Mouse (Mus musculus) forebrain, embryonic 16.5 days (tissue): Measurements from ENCODE around the gene Ubl4b. TPM values are rescaled to one million over a fixed set of nuclear protein-coding genes. Genes with fewer than 3 reads are reported as not detected.

ENCODE experiments used
- ATAC-seq: fragments of 200-750 bp; cut with Nextera tagmentation; 2 replicates; pipeline ENCODE4 v1.8.0; 2017; ENCODE audit warnings: mild to moderate bottlenecking, moderate library complexity
- H3K27ac ChIP-seq: fragments of 300-500 bp; sonication (generic); 2 replicates; pipeline ENCODE4 v1.5.1; 2014; ENCODE audit warnings: low read length, control low read depth
- H3K27me3 ChIP-seq: fragments of 300-500 bp; sonication (generic); replicated peaks from 2 replicates; pipeline ENCODE4 v1.6.1; 2014; ENCODE audit warnings: low read length; ENCODE audit not compliant: control insufficient read depth, insufficient read depth
- H3K36me3 ChIP-seq: fragments of 300-500 bp; sonication (generic); 2 replicates; pipeline ENCODE4 v1.6.1; 2014; ENCODE audit not compliant: control insufficient read depth, insufficient read depth
- H3K4me1 ChIP-seq: fragments of 300-500 bp; sonication (generic); replicated peaks from 2 replicates; pipeline ENCODE4 v1.6.1; 2014; ENCODE audit warnings: low read length; ENCODE audit not compliant: control insufficient read depth, insufficient read depth
- H3K4me2 ChIP-seq: fragments of 300-500 bp; sonication (generic); 2 replicates; pipeline ENCODE4 v1.6.1; 2014; ENCODE audit warnings: mild to moderate bottlenecking, low read length, control low read depth
- H3K4me3 ChIP-seq: fragments of 300-500 bp; sonication (generic); replicated peaks from 2 replicates; pipeline ENCODE4 v1.5.1; 2014; ENCODE audit warnings: mild to moderate bottlenecking, low read length, control low read depth
- H3K9ac ChIP-seq: fragments of 300-500 bp; sonication (generic); replicated peaks from 2 replicates; pipeline ENCODE4 v1.6.1; 2014; ENCODE audit warnings: low read depth, low read length, control low read depth
- H3K9me3 ChIP-seq: fragments of 300-500 bp; sonication (generic); 2 replicates; pipeline ENCODE4 v1.6.1; 2016; ENCODE audit warnings: low read length; ENCODE audit not compliant: control insufficient read depth
- WGBS: fragments of 180-500 bp; shearing (Covaris S2); extraction: QIAGEN DNeasy Blood & Tissue Kit; methylation state at CpG from one replicate; pipeline ENCODE4 v1.1.7; 2014; 5-methylcytosine and 5-hydroxymethylcytosine counted together
- polyA plus RNA-seq: library from polyadenylated mRNA; unstranded; fragments of >200 nt; fragmentation: Nextera tagmentation; extraction: Ambion mirVana; gene quantifications from 2 replicates; pipeline ENCODE4 v1.2.1, GENCODE M21; 2015

The Ubl4b gene
- polyA plus RNA-seq, 1 experiment from 2014 or later, result not detected

DNA sequence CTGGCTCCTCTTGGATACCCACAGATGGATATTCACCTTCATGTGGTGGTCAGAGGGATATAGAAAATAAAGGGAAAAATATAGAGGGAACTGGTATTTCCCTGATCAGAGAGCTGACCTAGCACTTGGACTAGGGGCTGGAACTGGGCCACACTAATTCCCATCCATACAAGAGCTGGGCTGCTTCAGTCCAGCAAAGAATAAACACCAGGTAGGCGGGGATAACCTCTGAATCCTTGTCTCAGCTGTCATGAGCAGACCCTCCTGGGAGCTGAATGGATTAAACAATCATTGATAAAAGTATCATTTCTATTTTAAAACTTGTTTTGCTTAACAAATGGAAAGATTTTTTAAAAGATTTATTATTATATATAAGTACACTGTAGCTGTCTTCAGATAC, 36.7 kb upstream of the Ubl4b start:
- no peak overlapping the region for H3K27ac ChIP-seq
- H3K36me3 ChIP-seq, result no peaks in the 10 kb centered on the region
- no peak overlapping the region for H3K9ac ChIP-seq
- H3K4me1 ChIP-seq, result peaks cover 16% of the 10 kb centered on the region
- H3K9me3 ChIP-seq, result no peaks in the 10 kb centered on the region
- H3K4me3 ChIP-seq, result no peak overlapping the region
- H3K4me2 ChIP-seq, result no peak overlapping the region
- no peak for ATAC-seq
- 65% methylated on average over 1 of the region's 1 CpGs for WGBS
- peaks cover 53% of the 10 kb centered on the region for H3K27me3 ChIP-seq

DNA sequence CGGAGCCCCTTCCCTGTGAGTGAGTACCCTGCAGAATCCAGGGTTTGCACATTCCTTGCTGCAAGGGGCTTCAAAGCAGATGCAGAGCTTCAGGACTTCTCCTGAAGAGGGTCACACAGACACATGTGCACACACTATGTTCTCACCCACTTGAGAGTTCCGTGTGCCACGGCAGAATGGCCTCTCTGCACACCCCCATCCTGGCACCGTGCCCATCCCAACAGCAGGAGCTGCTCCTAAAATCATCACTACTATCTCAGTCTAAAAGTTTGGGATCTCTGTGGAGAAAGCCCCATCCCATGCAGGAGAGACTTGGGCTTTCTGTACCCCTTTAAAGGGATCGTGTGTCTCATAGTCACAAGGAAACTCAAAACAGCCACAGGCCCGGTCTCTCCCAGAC, 31.6 kb upstream of the Ubl4b start:
- Histone ChIP-seq H3K9me3 (no peaks in the 10 kb centered on the region), H3K27ac (no peak overlapping the region), H3K36me3 (no peaks in the 10 kb centered on the region), H3K4me1 (peaks cover 7% of the 10 kb centered on the region), H3K9ac (no peak overlapping the region), H3K4me2 (no peak overlapping the region), H3K4me3 (no peak overlapping the region), H3K27me3 (peaks cover 60% of the 10 kb centered on the region)
- ATAC-seq, result no peak
- WGBS, result 70% methylated on average over 6 of the region's 6 CpGs

DNA sequence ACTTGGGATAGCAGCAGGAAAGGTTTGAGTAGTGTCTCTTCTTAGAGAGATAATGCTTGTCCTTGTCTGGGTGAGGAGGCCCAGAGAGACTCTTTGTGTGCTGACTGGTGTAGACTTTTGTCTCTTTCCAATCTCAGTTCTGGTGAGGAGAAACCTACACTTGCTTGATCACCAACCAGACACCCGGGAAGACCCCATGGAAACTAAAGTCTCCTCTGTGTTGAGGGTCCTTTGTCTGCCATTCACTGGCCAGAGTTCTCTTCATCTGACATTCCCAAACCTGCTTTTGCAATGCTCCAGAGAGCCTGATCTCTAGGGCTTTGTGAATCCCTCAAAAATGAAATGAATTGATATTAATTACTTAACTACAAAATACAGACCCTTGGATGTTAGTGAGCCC, 29.0 kb upstream of the Ubl4b start:
- Histone ChIP-seq H3K36me3 (no peaks in the 10 kb centered on the region), H3K27me3 (peaks cover 75% of the 10 kb centered on the region), H3K4me2 (no peak overlapping the region)

DNA sequence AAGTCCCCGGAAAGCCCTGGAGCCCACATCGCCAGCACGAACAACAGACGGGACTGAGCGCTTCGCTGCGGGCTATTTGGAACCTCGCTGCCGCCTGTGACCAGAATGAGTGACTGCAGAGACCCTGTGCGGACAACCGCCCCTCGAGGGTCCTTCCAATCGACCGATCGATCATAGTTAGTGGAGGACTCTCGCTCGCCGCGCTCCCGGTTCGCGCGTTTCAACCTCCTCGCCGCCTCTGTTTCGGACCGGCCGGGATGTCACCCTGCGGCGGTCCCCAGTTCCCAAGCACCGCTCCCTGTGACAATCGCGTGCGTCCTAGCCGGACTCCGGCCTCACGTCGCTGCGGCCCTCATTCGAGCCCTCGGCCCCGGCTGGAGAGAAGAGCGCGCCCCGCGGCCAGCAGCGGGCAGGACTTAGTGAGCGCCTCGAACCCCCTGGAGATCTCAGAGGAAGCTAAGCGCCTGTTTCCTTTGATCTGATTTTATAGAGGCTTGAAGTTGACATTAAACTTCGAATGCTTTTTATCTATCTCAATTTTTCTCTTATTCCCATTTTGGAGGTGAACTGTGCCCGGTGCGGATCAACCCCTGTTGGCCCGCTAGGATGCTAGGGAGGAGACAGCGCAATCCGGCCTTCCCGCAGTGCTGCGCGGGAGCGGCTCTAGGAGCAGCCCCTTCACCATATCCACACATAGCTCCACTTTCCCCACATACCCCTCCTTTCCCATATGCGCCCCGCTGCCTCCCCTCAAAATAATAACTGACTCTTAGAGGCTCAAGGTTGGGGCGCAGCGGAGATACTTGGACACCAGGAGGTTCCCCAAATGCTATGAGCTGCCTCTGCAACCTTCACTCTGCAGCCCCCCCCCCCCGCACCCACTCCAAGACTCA, 28.2 kb upstream of the Ubl4b start:
- Histone ChIP-seq H3K4me1 (peaks cover 7% of the 10 kb centered on the region), H3K27me3 (peaks cover 74% of the 10 kb centered on the region), H3K27ac (no peak overlapping the region), H3K9me3 (no peaks in the 10 kb centered on the region), H3K4me2 (peak overlapping the region; percentile 30), H3K36me3 (no peaks in the 10 kb centered on the region), H3K4me3 (peak overlapping the region; percentile 28), H3K9ac (peak overlapping the region; percentile 22; the same call in 1 of the 2 replicates)
- peak; percentile 46 for ATAC-seq
- 1% methylated on average over 65 of the region's 65 CpGs for WGBS

More for the DNA sequence above, 29.0 kb upstream of the Ubl4b start:
- Histone ChIP-seq H3K9ac (no peak overlapping the region), H3K9me3 (no peaks in the 10 kb centered on the region), H3K4me1 (peaks cover 7% of the 10 kb centered on the region), H3K27ac (no peak overlapping the region), H3K4me3 (no peak overlapping the region)
- ATAC-seq, result no peak
- 0% methylated on average over 1 of the region's 1 CpGs for WGBS

DNA sequence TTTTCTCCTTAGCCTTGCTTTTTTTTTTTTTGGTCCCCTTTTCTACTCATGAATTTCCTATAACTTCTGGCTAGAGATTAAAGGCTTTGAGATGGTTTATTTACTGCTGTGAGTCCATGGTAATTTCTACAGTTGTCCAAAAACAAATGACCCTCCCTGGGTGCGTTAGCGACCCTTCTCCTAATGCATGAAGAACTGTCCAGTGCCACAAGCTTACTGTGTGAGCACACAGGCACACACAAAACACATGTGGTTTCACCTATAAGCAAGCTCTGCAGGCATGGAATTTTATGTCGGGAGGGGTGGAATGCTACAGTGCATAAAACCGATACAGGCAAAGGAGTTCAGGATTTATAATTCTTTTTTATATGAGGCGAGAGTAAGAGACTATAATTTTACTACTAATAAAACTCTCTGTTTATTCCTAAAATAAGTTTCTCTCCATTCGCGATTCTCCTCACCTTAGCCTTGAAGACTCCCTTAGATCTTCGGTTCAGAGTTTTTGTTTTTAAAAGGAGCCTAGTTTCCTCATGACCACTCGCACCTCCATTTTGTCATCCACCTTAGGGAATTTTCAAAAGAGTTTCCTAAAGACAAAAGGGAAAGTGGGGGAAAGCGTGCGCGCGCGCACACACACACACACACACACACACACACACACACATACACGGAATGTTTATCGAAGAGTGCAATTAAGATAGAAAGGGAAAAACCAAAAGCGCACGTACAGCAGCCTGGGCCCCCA, 27.4 kb upstream of the Ubl4b start:
- peak overlapping the region; percentile 28 for H3K4me3 ChIP-seq

DNA sequence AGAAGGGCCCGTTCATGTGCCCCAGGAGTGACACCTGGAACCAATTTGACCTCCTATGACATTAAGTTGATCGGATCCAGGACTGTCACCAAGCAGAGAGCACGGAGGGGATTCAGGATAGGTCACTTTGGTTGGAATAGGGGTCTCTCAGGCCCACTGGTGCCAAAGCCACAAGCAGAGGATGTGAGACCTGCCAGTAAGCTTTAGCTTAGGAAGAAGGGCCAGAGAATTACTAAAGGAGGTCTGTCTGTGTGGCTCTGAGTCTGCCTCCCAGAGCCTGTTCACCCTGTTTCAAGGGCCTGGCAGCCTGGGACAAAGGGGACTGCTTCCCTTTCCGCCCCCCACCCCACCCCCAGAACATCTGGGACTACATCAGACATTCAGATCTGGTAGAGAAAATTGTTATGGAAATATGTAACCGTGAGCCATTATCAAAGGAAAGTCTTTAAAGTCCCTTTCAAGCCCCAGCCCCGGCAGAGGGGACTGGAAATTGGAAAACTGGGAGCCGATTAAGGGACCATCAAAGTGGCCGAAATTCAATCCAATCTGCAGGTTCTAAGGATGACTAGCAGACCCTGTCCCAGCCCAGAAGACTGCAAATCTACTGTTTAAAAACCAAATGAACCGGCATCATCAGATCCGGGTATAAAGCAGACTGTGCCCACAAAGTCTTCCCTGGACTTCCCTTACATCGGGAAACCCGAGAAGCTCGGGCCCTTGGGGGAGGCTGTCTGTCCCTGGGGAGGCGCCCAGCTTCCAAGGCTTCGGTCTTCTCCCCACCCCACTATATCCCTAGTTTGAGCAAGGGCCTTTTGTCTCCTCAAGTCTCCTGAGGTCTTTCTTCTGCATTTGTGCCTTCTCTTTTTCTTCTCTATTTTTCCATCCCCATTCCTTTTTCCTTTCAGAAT, 26.5 kb upstream of the Ubl4b start:
- H3K4me3 ChIP-seq, result no peak overlapping the region
- no peak overlapping the region for H3K27ac ChIP-seq
- no peaks in the 10 kb centered on the region for H3K9me3 ChIP-seq
- no peak overlapping the region for H3K4me2 ChIP-seq
- no peak for ATAC-seq
- H3K27me3 ChIP-seq, result peaks cover 65% of the 10 kb centered on the region
- 7% methylated on average over 15 of the region's 15 CpGs for WGBS
- H3K36me3 ChIP-seq, result no peaks in the 10 kb centered on the region
- no peak overlapping the region for H3K9ac ChIP-seq
- peaks cover 7% of the 10 kb centered on the region for H3K4me1 ChIP-seq

More for the DNA sequence above, 27.4 kb upstream of the Ubl4b start:
- Histone ChIP-seq H3K9me3 (no peaks in the 10 kb centered on the region), H3K27me3 (peaks cover 69% of the 10 kb centered on the region), H3K4me2 (peak overlapping the region; percentile 30), H3K9ac (no peak overlapping the region), H3K4me1 (peaks cover 7% of the 10 kb centered on the region), H3K27ac (no peak overlapping the region), H3K36me3 (no peaks in the 10 kb centered on the region)
- 2% methylated on average over 18 of the region's 18 CpGs for WGBS
- no peak for ATAC-seq

DNA sequence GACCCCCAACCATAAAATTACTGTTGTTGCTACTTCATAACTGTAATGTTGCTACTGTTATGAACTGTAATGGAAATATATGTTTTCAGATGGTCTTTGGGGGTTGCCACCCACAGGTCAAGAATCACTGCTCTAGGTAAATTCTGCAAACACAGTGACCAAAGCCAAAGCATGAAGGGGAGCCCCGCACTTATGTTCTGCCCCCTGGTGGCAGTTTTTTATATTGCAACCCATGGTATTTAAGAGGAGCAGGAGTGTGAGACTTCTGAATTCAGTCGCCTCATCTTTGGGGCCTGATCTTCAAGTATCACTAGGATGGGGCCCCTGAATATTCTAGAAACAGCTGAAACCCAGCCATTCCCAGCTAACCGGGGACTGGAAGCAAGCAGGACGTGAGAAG, 24.6 kb upstream of the Ubl4b start:
- under 1% methylated on average over 4 of the region's 4 CpGs for WGBS
- H3K4me1 ChIP-seq, result peaks cover 7% of the 10 kb centered on the region
- ATAC-seq, result 0 out of 2 replicates have a peak, but pooled peaks have one; percentile 49

DNA sequence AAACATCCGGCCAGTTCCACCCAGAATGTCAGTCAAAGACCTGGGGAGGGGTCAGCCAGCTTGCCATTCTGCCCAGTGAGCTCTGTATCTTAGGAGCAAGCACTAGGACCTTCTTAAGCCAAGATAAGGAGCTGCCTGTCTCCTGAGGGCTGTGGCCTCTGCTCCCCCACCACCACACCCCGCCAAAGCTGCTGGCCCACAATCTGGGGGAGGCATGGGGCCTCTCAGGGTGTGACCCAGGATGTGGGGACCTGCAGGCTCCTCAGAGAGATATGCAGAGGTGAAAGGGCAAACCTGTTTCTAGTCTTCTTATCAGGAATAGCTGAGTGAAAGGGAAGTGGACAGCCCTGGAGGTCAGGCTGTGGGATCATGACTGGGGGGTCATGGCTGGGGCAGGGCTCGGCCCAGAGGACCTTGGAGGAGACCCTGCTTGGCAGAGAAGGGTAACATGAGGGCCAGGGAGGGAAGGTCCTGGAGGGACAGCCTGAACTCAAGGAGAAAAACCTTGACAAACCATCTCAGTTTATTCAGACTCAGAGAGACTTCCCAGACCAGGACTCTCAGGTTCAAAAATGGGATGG, 23.0 kb upstream of the Ubl4b start:
- Histone ChIP-seq H3K27me3 (peaks cover 40% of the 10 kb centered on the region), H3K4me1 (peaks cover 5% of the 10 kb centered on the region), H3K36me3 (no peaks in the 10 kb centered on the region), H3K9me3 (no peaks in the 10 kb centered on the region), H3K9ac (no peak overlapping the region), H3K4me2 (no peak overlapping the region), H3K27ac (no peak overlapping the region), H3K4me3 (no peak overlapping the region)
- 50% methylated on average over 3 of the region's 3 CpGs for WGBS
- ATAC-seq, result no peak

More for the DNA sequence above, 24.6 kb upstream of the Ubl4b start:
- Histone ChIP-seq H3K4me3 (no peak overlapping the region), H3K36me3 (no peaks in the 10 kb centered on the region), H3K9me3 (no peaks in the 10 kb centered on the region), H3K27ac (no peak overlapping the region), H3K4me2 (no peak overlapping the region), H3K9ac (no peak overlapping the region), H3K27me3 (peaks cover 47% of the 10 kb centered on the region)
